Comparison of ENCODE assay signal across 8 mouse cellular contexts in the genomic region with DNA sequence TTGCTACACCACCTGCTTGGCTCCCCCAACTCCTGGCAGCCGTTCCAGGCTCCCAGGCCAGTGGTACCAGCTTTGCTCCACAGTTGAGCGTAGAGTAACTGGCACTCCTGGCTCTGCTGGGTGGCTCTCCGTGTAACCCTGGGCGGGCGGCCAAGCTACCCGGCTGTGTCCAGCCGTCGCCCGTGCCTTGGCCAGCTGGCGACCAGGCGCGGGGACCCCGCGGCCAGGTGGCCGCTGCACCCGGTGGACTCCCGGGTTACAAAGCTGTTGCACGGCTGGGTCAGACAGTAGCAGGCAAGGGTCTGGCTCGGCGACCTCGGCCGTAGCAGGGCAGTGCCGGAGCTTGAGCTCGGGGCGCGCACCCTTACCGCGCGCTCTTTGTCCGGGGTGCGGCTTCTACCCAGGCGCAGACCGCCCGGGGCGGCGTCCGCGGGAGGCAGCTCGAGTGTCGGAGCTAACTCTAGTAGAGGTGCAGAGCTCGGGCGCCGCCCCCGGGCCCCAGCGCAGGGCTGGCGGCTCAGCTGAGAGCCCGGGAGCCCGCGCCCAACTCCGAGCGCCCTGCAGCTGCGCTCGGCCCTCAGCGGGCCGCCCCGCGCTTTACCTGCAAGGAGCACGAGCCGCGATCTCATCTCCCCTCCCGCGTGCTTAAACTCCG. TPM values are rescaled to one million over a fixed set of nuclear protein-coding genes. Genes with fewer than 3 reads are reported as not detected.
DNase-seq lines count a peak whose midpoint lies in the region; ATAC-seq and TF ChIP-seq lines count a peak whose summit lies in the region.

No protein-coding gene starts in this region.

- TF ChIP-seq POLR2A in bone marrow, adult 2 months (IDR thresholded peaks at IDR 0.05; ENCODE audit: borderline replicate concordance, control insufficient read depth, low read depth, low read length): no peak

- H3K4me2 ChIP-seq in heart, embryonic 11.5 days: peak overlapping the region; percentile 98
- H3K4me2 ChIP-seq in kidney, embryonic 14.5 days (replicated peaks; ENCODE audit: low read depth, low read length): peak overlapping the region; percentile 76
- H3K4me2 ChIP-seq in liver, embryonic 12.5 days: peak overlapping the region; percentile 98
- peak overlapping the region; percentile 85 for H3K4me2 ChIP-seq in stomach, embryonic 16.5 days (ENCODE audit: low read depth, low read length)

- H3K36me3 ChIP-seq in erythroblast, embryonic 14.5 days (ENCODE audit: control insufficient read depth): no peaks in the 10 kb centered on the region
- H3K36me3 ChIP-seq in heart, embryonic 11.5 days (ENCODE audit: control insufficient read depth, insufficient read depth, low read length): no peaks in the 10 kb centered on the region
- H3K36me3 ChIP-seq in kidney, embryonic 14.5 days (ENCODE audit: control insufficient read depth, insufficient read depth, low read length): 0 out of 2 replicates have a peak, but pooled peaks cover under 1% of the 10 kb centered on the region
- H3K36me3 ChIP-seq in liver, embryonic 12.5 days: no peaks in the 10 kb centered on the region
- H3K36me3 ChIP-seq in stomach, embryonic 16.5 days (ENCODE audit: control insufficient read depth, insufficient read depth, low read length): no peaks in the 10 kb centered on the region

- H3K4me3 ChIP-seq in bone marrow, adult 2 months (replicated peaks; ENCODE audit: control insufficient read depth, low read depth, low read length): peak overlapping the region; percentile 83
- H3K4me3 ChIP-seq in erythroblast, embryonic 14.5 days (replicated peaks): peak overlapping the region; percentile 69
- peak overlapping the region; percentile 82 for H3K4me3 ChIP-seq in heart, embryonic 11.5 days (ENCODE audit: low read depth, low read length)
- H3K4me3 ChIP-seq in kidney, embryonic 14.5 days (ENCODE audit: low read length): peak overlapping the region; percentile 81
- peak overlapping the region; percentile 68 for H3K4me3 ChIP-seq in liver, embryonic 12.5 days
- peak overlapping the region; percentile 72 for H3K4me3 ChIP-seq in stomach, embryonic 16.5 days (replicated peaks; ENCODE audit: low read length)

- peak overlapping the region; percentile 52; the same call in 1 of the 2 replicates for H3K27ac ChIP-seq in bone marrow, adult 2 months (ENCODE audit: control insufficient read depth, insufficient read depth, low read depth, low read length, poor library complexity)
- peak overlapping the region; percentile 95 for H3K27ac ChIP-seq in heart, embryonic 11.5 days (ENCODE audit: low read depth, low read length)
- peak overlapping the region; percentile 91 for H3K27ac ChIP-seq in kidney, embryonic 14.5 days (ENCODE audit: low read depth, low read length)
- peak overlapping the region; percentile 54 for H3K27ac ChIP-seq in liver, embryonic 12.5 days
- H3K27ac ChIP-seq in stomach, embryonic 16.5 days (ENCODE audit: low read length): peak overlapping the region; percentile 95

- H3K9ac ChIP-seq in heart, embryonic 11.5 days (ENCODE audit: low read depth, low read length): peak overlapping the region; percentile 86
- H3K9ac ChIP-seq in kidney, embryonic 14.5 days (ENCODE audit: low read depth, low read length): peak overlapping the region; percentile 89
- peak overlapping the region; percentile 75 for H3K9ac ChIP-seq in liver, embryonic 12.5 days
- peak overlapping the region; percentile 84 for H3K9ac ChIP-seq in stomach, embryonic 16.5 days (ENCODE audit: low read length)

- TF ChIP-seq CTCF in bone marrow, adult 2 months (IDR thresholded peaks at IDR 0.05; ENCODE audit: control insufficient read depth, insufficient read depth, low read length): no peak

- DNase-seq in ES-CJ7 (ENCODE audit: low read depth, low spot score): peak; percentile 26
- DNase-seq in neural tube, embryonic 10.5 days (ENCODE audit: extremely low spot score, low spot score): peak; percentile 80

- H3K27me3 ChIP-seq in erythroblast, embryonic 14.5 days (ENCODE audit: control insufficient read depth): peaks cover 15% of the 10 kb centered on the region
- no peaks in the 10 kb centered on the region for H3K27me3 ChIP-seq in heart, embryonic 11.5 days (ENCODE audit: control insufficient read depth, insufficient read depth, low read length)
- no peaks in the 10 kb centered on the region for H3K27me3 ChIP-seq in kidney, embryonic 14.5 days (ENCODE audit: control insufficient read depth, insufficient read depth, low read length)
- H3K27me3 ChIP-seq in liver, embryonic 12.5 days (replicated peaks): peaks cover 30% of the 10 kb centered on the region
- H3K27me3 ChIP-seq in stomach, embryonic 16.5 days (ENCODE audit: control insufficient read depth, insufficient read depth, low read length): no peaks in the 10 kb centered on the region

- no peaks in the 10 kb centered on the region; the same call in 1 of the 2 replicates for H3K4me1 ChIP-seq in bone marrow, adult 2 months (ENCODE audit: control insufficient read depth, insufficient read depth, low read length)
- H3K4me1 ChIP-seq in erythroblast, embryonic 14.5 days (ENCODE audit: control insufficient read depth): peaks cover 18% of the 10 kb centered on the region
- H3K4me1 ChIP-seq in heart, embryonic 11.5 days (ENCODE audit: control insufficient read depth, insufficient read depth, low read length): peaks cover 11% of the 10 kb centered on the region
- H3K4me1 ChIP-seq in kidney, embryonic 14.5 days (ENCODE audit: control insufficient read depth, insufficient read depth, low read length): peaks cover 15% of the 10 kb centered on the region
- H3K4me1 ChIP-seq in liver, embryonic 12.5 days: peaks cover 18% of the 10 kb centered on the region
- H3K4me1 ChIP-seq in stomach, embryonic 16.5 days (ENCODE audit: control insufficient read depth, insufficient read depth, low read length): 0 out of 2 replicates have a peak, but pooled peaks cover 2% of the 10 kb centered on the region

- WGBS in bone marrow, adult 2 months: under 1% methylated on average over 63 of the region's 63 CpGs
- WGBS in heart, embryonic 11.5 days (ENCODE audit: insufficient replicate concordance): under 1% methylated on average over 47 of the region's 63 CpGs
- WGBS in kidney, embryonic 14.5 days: 0% methylated on average over 53 of the region's 63 CpGs
- 1% methylated on average over 62 of the region's 63 CpGs for WGBS in liver, embryonic 12.5 days (ENCODE audit: insufficient replicate concordance)
- WGBS in stomach, embryonic 16.5 days: under 1% methylated on average over 62 of the region's 63 CpGs

- no peaks in the 10 kb centered on the region for H3K9me3 ChIP-seq in erythroblast, embryonic 14.5 days (ENCODE audit: control insufficient read depth, low read length)
- no peaks in the 10 kb centered on the region for H3K9me3 ChIP-seq in heart, embryonic 11.5 days (replicated peaks; ENCODE audit: control insufficient read depth, low read length)
- H3K9me3 ChIP-seq in kidney, embryonic 14.5 days (ENCODE audit: control insufficient read depth, low read length): no peaks in the 10 kb centered on the region
- H3K9me3 ChIP-seq in liver, embryonic 12.5 days (replicated peaks): no peaks in the 10 kb centered on the region
- H3K9me3 ChIP-seq in stomach, embryonic 16.5 days (replicated peaks; ENCODE audit: control insufficient read depth, low read length): no peaks in the 10 kb centered on the region

- ATAC-seq in heart, embryonic 11.5 days (replicated peaks; ENCODE audit: insufficient number of reproducible peaks, low FRiP score, low TSS enrichment): peak; percentile 83
- peak; percentile 47 for ATAC-seq in kidney, embryonic 14.5 days (ENCODE audit: low FRiP score, low TSS enrichment)
- ATAC-seq in liver, embryonic 12.5 days: peak; percentile 87
- ATAC-seq in stomach, embryonic 16.5 days (ENCODE audit: insufficient read depth, low FRiP score): peak; percentile 88

RNA-seq across cellular contexts. Expression of a gene that starts 1.1 kb away (rescaled TPM):
- 3.4 TPM in 1 of 2 replicates, not detected in the other for polyA plus RNA-seq in bone marrow, adult 2 months (2011; ENCODE audit: insufficient read depth, insufficient read length, low replicate concordance, missing spikeins)
- polyA plus RNA-seq in erythroblast, embryonic 14.5 days (2012): not detected in 2 replicates
- 21.7 and 23.9 TPM in 2 replicates for polyA plus RNA-seq in heart, embryonic 11.5 days (2014; fragmentation: Nextera tagmentation; extraction: Ambion mirVana)
- polyA plus RNA-seq in kidney, embryonic 14.5 days (2014; fragmentation: Nextera tagmentation; extraction: Ambion mirVana): 37.6 and 50.7 TPM in 2 replicates
- polyA plus RNA-seq in liver, embryonic 12.5 days (2016; fragmentation: Nextera tagmentation; extraction: Ambion mirVana): 3.8 and 4.2 TPM in 2 replicates
- 22.0 and 22.3 TPM in 2 replicates for polyA plus RNA-seq in stomach, embryonic 16.5 days (2015; fragmentation: Nextera tagmentation; extraction: Ambion mirVana)

Comparison
In these comparisons a context has a peak if more than half of its experiments do, and no peak if none do; other contexts are left out.
1. Peak in every context shown above with its lines: DNase-seq, ATAC-seq, H3K4me3 ChIP-seq and H3K27ac ChIP-seq.